ENCODE assay signal across 19 mouse cellular contexts in the genomic region with DNA sequence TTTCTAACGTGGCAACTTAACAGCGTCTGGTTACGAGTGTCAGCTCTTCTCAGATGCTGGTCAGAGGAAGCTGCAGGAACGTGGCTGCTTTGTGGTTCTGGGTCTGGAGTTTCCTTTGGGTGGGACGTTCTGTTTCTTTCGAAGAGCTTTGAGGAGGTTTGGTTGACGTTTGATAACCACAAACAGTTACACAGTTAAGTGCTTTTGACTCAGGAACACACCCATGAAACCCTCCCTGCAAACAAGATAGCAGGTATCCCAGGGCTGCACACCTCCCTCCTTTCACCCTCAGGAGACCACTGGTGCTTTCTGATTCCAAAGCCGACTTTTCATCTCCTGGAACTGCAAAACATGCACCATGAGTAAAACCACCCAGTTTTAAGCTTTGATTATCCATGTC. TPM values are rescaled to one million over a fixed set of nuclear protein-coding genes. Genes with fewer than 3 reads are reported as not detected.
DNase-seq lines count a peak whose midpoint lies in the region; ATAC-seq and TF ChIP-seq lines count a peak whose summit lies in the region.
"Had no signal": no experiment of that assay in that cellular context is flagged by ENCODE, and none has a peak within 500 bp of the region (broad histone marks: within the 10 kb centered on the region; RNA-seq: fewer than 3 reads in every experiment).

No protein-coding gene starts in this region.

- no peak for TF ChIP-seq POLR2A in MEL (IDR thresholded peaks at IDR 0.05; ENCODE audit: control insufficient read depth in 1 of 2, insufficient read depth in 1 of 2, low read depth in 1 of 2, low read length in 2 of 2, poor library complexity in 1 of 2)

- H3K4me3 ChIP-seq in MEL (ENCODE audit: control insufficient read depth in 1 of 2, insufficient read depth in 1 of 2, low read depth in 2 of 2, low read length in 2 of 2): no peak overlapping the region
- H3K4me3 ChIP-seq in liver, embryonic 11.5 days (ENCODE audit: low read depth, low read length): no peak overlapping the region
- H3K4me3 ChIP-seq in midbrain, embryonic 15.5 days: no peak overlapping the region
- H3K4me3 ChIP-seq in hindbrain, embryonic 16.5 days (ENCODE audit: low read length): no peak overlapping the region
- H3K4me3 ChIP-seq: heart, embryonic 10.5 days; limb, embryonic 15.5 days; megakaryocyte, embryonic 14.5 days had no signal

- peak overlapping the region; percentile 53 for H3K27ac ChIP-seq in MEL (ENCODE audit: control insufficient read depth, low read depth, low read length)
- no peak overlapping the region for H3K27ac ChIP-seq in liver, embryonic 11.5 days (ENCODE audit: low read depth, low read length)
- H3K27ac ChIP-seq in midbrain, embryonic 15.5 days: no peak overlapping the region
- no peak overlapping the region for H3K27ac ChIP-seq in hindbrain, embryonic 16.5 days (ENCODE audit: low read depth, low read length)
- H3K27ac ChIP-seq: heart, embryonic 10.5 days; limb, embryonic 15.5 days had no signal

- ATAC-seq in liver, embryonic 11.5 days (replicated peaks; ENCODE audit: low FRiP score): peak; percentile 80
- no peak for ATAC-seq in midbrain, embryonic 15.5 days (replicated peaks)
- ATAC-seq in hindbrain, embryonic 16.5 days: no peak

- H3K36me3 ChIP-seq in MEL (ENCODE audit: control insufficient read depth in 1 of 2, insufficient read depth in 2 of 2, low read length in 2 of 2): peaks cover 0 to 19% of the 10 kb centered on the region in 2 experiments; a peak in 2 of 4 replicates
- H3K36me3 ChIP-seq in liver, embryonic 11.5 days (ENCODE audit: control insufficient read depth, insufficient read depth, low read length): no peaks in the 10 kb centered on the region
- H3K36me3 ChIP-seq in midbrain, embryonic 15.5 days (replicated peaks): no peaks in the 10 kb centered on the region
- H3K36me3 ChIP-seq in hindbrain, embryonic 16.5 days (ENCODE audit: control insufficient read depth, insufficient read depth, low read length): no peaks in the 10 kb centered on the region
- H3K36me3 ChIP-seq: heart, embryonic 10.5 days; limb, embryonic 15.5 days had no signal

- no peak overlapping the region for H3K9ac ChIP-seq in MEL (ENCODE audit: control insufficient read depth, low read depth, low read length, poor library complexity, severe bottlenecking)
- H3K9ac ChIP-seq in liver, embryonic 11.5 days (ENCODE audit: low read depth, low read length): no peak overlapping the region
- no peak overlapping the region for H3K9ac ChIP-seq in midbrain, embryonic 15.5 days
- H3K9ac ChIP-seq in hindbrain, embryonic 16.5 days (ENCODE audit: low read depth, low read length): no peak overlapping the region
- H3K9ac ChIP-seq: limb, embryonic 15.5 days had no signal

- H3K4me2 ChIP-seq in liver, embryonic 11.5 days: no peak overlapping the region
- no peak overlapping the region for H3K4me2 ChIP-seq in midbrain, embryonic 15.5 days
- no peak overlapping the region for H3K4me2 ChIP-seq in hindbrain, embryonic 16.5 days (ENCODE audit: low read length)
- H3K4me2 ChIP-seq: limb, embryonic 15.5 days had no signal

- H3K9me3 ChIP-seq in MEL (replicated peaks; ENCODE audit: insufficient read depth, low read length): no peaks in the 10 kb centered on the region
- no peaks in the 10 kb centered on the region for H3K9me3 ChIP-seq in liver, embryonic 11.5 days (ENCODE audit: control insufficient read depth, low read length)
- H3K9me3 ChIP-seq in midbrain, embryonic 15.5 days: no peaks in the 10 kb centered on the region
- no peaks in the 10 kb centered on the region for H3K9me3 ChIP-seq in hindbrain, embryonic 16.5 days (ENCODE audit: control insufficient read depth, low read length)
- H3K9me3 ChIP-seq: heart, embryonic 10.5 days; limb, embryonic 15.5 days; megakaryocyte, embryonic 14.5 days had no signal

- no peak for TF ChIP-seq RAD21 in MEL (IDR thresholded peaks at IDR 0.05; ENCODE audit: low read depth, low read length)

- no peaks in the 10 kb centered on the region for H3K27me3 ChIP-seq in MEL (ENCODE audit: control insufficient read depth in 1 of 2, insufficient read depth in 2 of 2, low read length in 2 of 2)
- no peaks in the 10 kb centered on the region for H3K27me3 ChIP-seq in liver, embryonic 11.5 days (replicated peaks; ENCODE audit: control insufficient read depth, insufficient read depth, low read length)
- H3K27me3 ChIP-seq in midbrain, embryonic 15.5 days (replicated peaks): no peaks in the 10 kb centered on the region
- H3K27me3 ChIP-seq in hindbrain, embryonic 16.5 days (replicated peaks; ENCODE audit: control insufficient read depth, insufficient read depth, low read length): no peaks in the 10 kb centered on the region
- H3K27me3 ChIP-seq: limb, embryonic 15.5 days had no signal

- peaks cover 5 to 27% of the 10 kb centered on the region in 2 experiments for H3K4me1 ChIP-seq in MEL (ENCODE audit: control insufficient read depth in 1 of 2, insufficient read depth in 2 of 2, low read length in 2 of 2)
- no peaks in the 10 kb centered on the region; the same call in 1 of the 2 replicates for H3K4me1 ChIP-seq in liver, embryonic 11.5 days (replicated peaks; ENCODE audit: control insufficient read depth, insufficient read depth, low read length)
- H3K4me1 ChIP-seq in midbrain, embryonic 15.5 days: no peaks in the 10 kb centered on the region
- H3K4me1 ChIP-seq in hindbrain, embryonic 16.5 days (ENCODE audit: control insufficient read depth, insufficient read depth, low read depth, low read length): no peaks in the 10 kb centered on the region
- H3K4me1 ChIP-seq: heart, embryonic 10.5 days; limb, embryonic 15.5 days had no signal

- TF ChIP-seq CTCF in MEL (IDR thresholded peaks at IDR 0.05 in 2 of 3, conservative IDR thresholded peaks at IDR 0.05 in 1 of 3; ENCODE audit: control insufficient read depth in 1 of 3, insufficient read depth in 1 of 3, low read depth in 2 of 3, low read length in 3 of 3, poor library complexity in 1 of 3, severe bottlenecking in 1 of 3): no peak

- no peaks in the 10 kb centered on the region for H3K79me2 ChIP-seq in MEL (ENCODE audit: control insufficient read depth, insufficient read depth, low read length, poor library complexity)

- WGBS in liver, embryonic 11.5 days: 34% methylated on average over 8 of the region's 8 CpGs
- 81% methylated on average over 8 of the region's 8 CpGs for WGBS in midbrain, embryonic 15.5 days
- 82% methylated on average over 8 of the region's 8 CpGs for WGBS in hindbrain, embryonic 16.5 days

- TF ChIP-seq EP300 in MEL (IDR thresholded peaks at IDR 0.05; ENCODE audit: low read depth in 1 of 2, low read length in 2 of 2): peak in 1 of 2 experiments; percentile 80; a peak in 2 of 4 replicates

- peak; percentile 20 to 22 for DNase-seq in spleen, postnatal 36 days (ENCODE audit: low spot score in 2 of 2)
- DNase-seq in spleen, adult 12 weeks (ENCODE audit: low spot score): no peak
- peak; percentile 61 for DNase-seq in MEL (ENCODE audit: low read depth, low spot score)
- DNase-seq in liver, embryonic 11.5 days (ENCODE audit: low spot score): no peak
- DNase-seq in natural killer cell, adult 2 months (ENCODE audit: low spot score in 2 of 2): peak; percentile 44 to 59
- DNase-seq in layer of hippocampus, adult 9-11 months: no peak
- DNase-seq: cerebellum, adult 2 months; spleen, adult 18-20 months had no signal

TF ChIP-seq in MEL, 35 proteins besides CTCF, POLR2A, EP300 and RAD21 (continues in another document):
- TF ChIP-seq ZC3H11A (IDR thresholded peaks at IDR 0.05; ENCODE audit: low read depth, low read length) (no peak), MYB (IDR thresholded peaks at IDR 0.05; ENCODE audit: low read depth, low read length) (peak; percentile 56; the same call in 1 of the 2 replicates), GATA1 (IDR thresholded peaks at IDR 0.05; ENCODE audit: low read depth, low read length) (peak; percentile 43), MYC (IDR thresholded peaks at IDR 0.05; ENCODE audit: low read depth, low read length) (no peak)

RNA-seq across cellular contexts. Expression of a gene that starts 2.4 kb away (rescaled TPM):
- total RNA-seq in MEL (2012; rRNA removed): not detected in 2 replicates
- polyA plus RNA-seq in MEL (2012; ENCODE audit: insufficient read depth in 1 of 2, insufficient read length in 2 of 2, low read depth in 1 of 2, low replicate concordance in 2 of 2, missing spikeins in 1 of 2): not detected
- polyA plus RNA-seq in liver, embryonic 11.5 days (2014; fragmentation: Nextera tagmentation; extraction: Ambion mirVana): not detected in 2 replicates
- polyA plus RNA-seq in midbrain, embryonic 15.5 days (2015; fragmentation: Nextera tagmentation; extraction: Ambion mirVana): not detected in 2 replicates
- not detected in 2 replicates for polyA plus RNA-seq in hindbrain, embryonic 16.5 days (2015; fragmentation: Nextera tagmentation; extraction: Ambion mirVana)
- total RNA-seq: adrenal gland, postnatal 4 days; gastrocnemius, adult 18-20 months; left cerebral cortex, adult 18-20 months had no signal
- polyA plus RNA-seq: cerebellum, adult 2 months; embryonic facial prominence, embryonic 11.5 days; heart, embryonic 10.5 days; hindbrain, embryonic 11.5 days; limb, embryonic 15.5 days; urinary bladder, adult 2 months had no signal

RNA-seq across cellular contexts. Expression of a gene that starts 9.9 kb away (rescaled TPM):
- not detected in 2 replicates for total RNA-seq in MEL (2012; rRNA removed)
- not detected for polyA plus RNA-seq in MEL (2012; ENCODE audit: insufficient read depth in 1 of 2, insufficient read length in 2 of 2, low read depth in 1 of 2, low replicate concordance in 2 of 2, missing spikeins in 1 of 2)
- 0.09 TPM in 1 of 2 replicates, not detected in the other for polyA plus RNA-seq in liver, embryonic 11.5 days (2014; fragmentation: Nextera tagmentation; extraction: Ambion mirVana)
- not detected in 2 replicates for polyA plus RNA-seq in midbrain, embryonic 15.5 days (2015; fragmentation: Nextera tagmentation; extraction: Ambion mirVana)
- polyA plus RNA-seq in hindbrain, embryonic 16.5 days (2015; fragmentation: Nextera tagmentation; extraction: Ambion mirVana): not detected in 2 replicates
- total RNA-seq: adrenal gland, postnatal 4 days; gastrocnemius, adult 18-20 months; left cerebral cortex, adult 18-20 months had no signal
- polyA plus RNA-seq: embryonic facial prominence, embryonic 11.5 days; heart, embryonic 10.5 days; hindbrain, embryonic 11.5 days; limb, embryonic 15.5 days had no signal

RNA-seq across cellular contexts. Expression of a gene that starts 35.1 kb away (rescaled TPM):
- total RNA-seq in MEL (2012; rRNA removed): not detected in 2 replicates
- not detected for polyA plus RNA-seq in MEL (2012; ENCODE audit: insufficient read depth in 1 of 2, insufficient read length in 2 of 2, low read depth in 1 of 2, low replicate concordance in 2 of 2, missing spikeins in 1 of 2)
- not detected in 2 replicates for polyA plus RNA-seq in liver, embryonic 11.5 days (2014; fragmentation: Nextera tagmentation; extraction: Ambion mirVana)
- polyA plus RNA-seq in midbrain, embryonic 15.5 days (2015; fragmentation: Nextera tagmentation; extraction: Ambion mirVana): not detected in 2 replicates
- not detected in 2 replicates for polyA plus RNA-seq in hindbrain, embryonic 16.5 days (2015; fragmentation: Nextera tagmentation; extraction: Ambion mirVana)
- total RNA-seq: adrenal gland, postnatal 4 days; gastrocnemius, adult 18-20 months; left cerebral cortex, adult 18-20 months had no signal
- polyA plus RNA-seq: embryonic facial prominence, embryonic 11.5 days; heart, embryonic 10.5 days; hindbrain, embryonic 11.5 days; limb, embryonic 15.5 days; urinary bladder, adult 2 months had no signal

RNA-seq across cellular contexts. Expression of a gene that starts 38.9 kb away (rescaled TPM):
- total RNA-seq in MEL (2012; rRNA removed): not detected in 2 replicates
- not detected for polyA plus RNA-seq in MEL (2012; ENCODE audit: insufficient read depth in 1 of 2, insufficient read length in 2 of 2, low read depth in 1 of 2, low replicate concordance in 2 of 2, missing spikeins in 1 of 2)
- not detected in 2 replicates for polyA plus RNA-seq in liver, embryonic 11.5 days (2014; fragmentation: Nextera tagmentation; extraction: Ambion mirVana)
- polyA plus RNA-seq in midbrain, embryonic 15.5 days (2015; fragmentation: Nextera tagmentation; extraction: Ambion mirVana): not detected in 2 replicates
- not detected in 2 replicates for polyA plus RNA-seq in hindbrain, embryonic 16.5 days (2015; fragmentation: Nextera tagmentation; extraction: Ambion mirVana)
- total RNA-seq: adrenal gland, postnatal 4 days; gastrocnemius, adult 18-20 months had no signal
- polyA plus RNA-seq: embryonic facial prominence, embryonic 11.5 days; heart, embryonic 10.5 days; hindbrain, embryonic 11.5 days; limb, embryonic 15.5 days had no signal

RNA-seq across cellular contexts. Expression of a gene that starts 43.6 kb away (rescaled TPM):
- total RNA-seq in MEL (2012; rRNA removed): not detected in 2 replicates
- polyA plus RNA-seq in MEL (2012; ENCODE audit: insufficient read depth in 1 of 2, insufficient read length in 2 of 2, low read depth in 1 of 2, low replicate concordance in 2 of 2, missing spikeins in 1 of 2): not detected
- not detected in 2 replicates for polyA plus RNA-seq in liver, embryonic 11.5 days (2014; fragmentation: Nextera tagmentation; extraction: Ambion mirVana)
- not detected in 2 replicates for polyA plus RNA-seq in midbrain, embryonic 15.5 days (2015; fragmentation: Nextera tagmentation; extraction: Ambion mirVana)
- not detected in 2 replicates for polyA plus RNA-seq in hindbrain, embryonic 16.5 days (2015; fragmentation: Nextera tagmentation; extraction: Ambion mirVana)
- total RNA-seq: adrenal gland, postnatal 4 days; gastrocnemius, adult 18-20 months; left cerebral cortex, adult 18-20 months had no signal
- polyA plus RNA-seq: cerebellum, adult 2 months; embryonic facial prominence, embryonic 11.5 days; heart, embryonic 10.5 days; hindbrain, embryonic 11.5 days; limb, embryonic 15.5 days; urinary bladder, adult 2 months had no signal

Comparison
In these comparisons a context has a peak if more than half of its experiments do, and no peak if none do; other contexts are left out.
1. DNase-seq: peak in spleen, postnatal 36 days (2 of 2), MEL (single experiment) and natural killer cell, adult 2 months (2 of 2); none in spleen, adult 12 weeks (single experiment), liver, embryonic 11.5 days (single experiment) and layer of hippocampus, adult 9-11 months (single experiment).